Mouse (Mus musculus) lung, postnatal 0 days (tissue): ENCODE measurements at regions not wholly inside any gene's neighbourhood (a gene's known extent, or its start where the extent isn't known, plus 50 kb on each side); places are given as distances from the start of the nearest gene placed in this dataset.

ENCODE experiments used
- CTCF ChIP-seq: IDR thresholded peaks from 2 replicates; pipeline ENCODE4 v1.5.1; 2016; ENCODE audit warnings: antibody characterized with exemption, mild to moderate bottlenecking
- EP300 ChIP-seq: IDR thresholded peaks from 2 replicates; pipeline ENCODE4 v1.6.1; 2016; ENCODE audit warnings: antibody characterized with exemption, mild to moderate bottlenecking, control low read depth

DNA sequence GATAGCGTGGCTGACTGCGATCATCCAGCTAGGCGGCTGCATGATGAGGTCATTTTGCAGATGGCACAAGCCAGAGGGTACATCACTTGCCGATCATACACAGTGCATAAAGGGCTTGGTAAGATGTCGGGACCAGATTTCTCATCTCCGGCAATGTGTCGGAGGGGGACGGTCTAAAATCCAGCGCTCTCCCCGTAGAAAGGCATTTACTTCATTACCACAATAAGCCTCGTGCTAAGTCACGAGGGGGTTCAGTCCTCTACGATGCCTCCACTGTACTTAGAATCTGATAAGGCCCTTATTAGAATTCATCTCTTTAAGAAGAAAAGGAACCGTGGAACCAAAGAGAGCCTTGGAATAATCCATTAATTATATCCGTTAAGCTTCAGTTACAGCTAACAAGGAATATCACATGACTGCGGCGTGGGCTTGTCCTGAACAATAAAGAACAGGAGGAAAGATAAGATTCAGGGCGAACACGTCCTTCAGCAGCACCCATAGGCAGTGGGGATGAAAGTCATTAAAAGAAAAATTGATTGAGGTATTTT is 52.3 kb upstream of the Atrnl1 start:
- TF ChIP-seq CTCF: no peak
- TF ChIP-seq EP300: no peak
